Mouse (Mus musculus): ENCODE measurements around the gene Pecr. TPM values are rescaled to one million over a fixed set of nuclear protein-coding genes. Genes with fewer than 3 reads are reported as not detected.
"Not testable (repeated sequence)": the region's sequence is repeated elsewhere in the genome, so short reads cannot be mapped to it uniquely, and the experiment has no call there.

The Pecr gene
- polyA plus RNA-seq, 1 experiment from 2014 or later = 8.7 TPM

DNA sequence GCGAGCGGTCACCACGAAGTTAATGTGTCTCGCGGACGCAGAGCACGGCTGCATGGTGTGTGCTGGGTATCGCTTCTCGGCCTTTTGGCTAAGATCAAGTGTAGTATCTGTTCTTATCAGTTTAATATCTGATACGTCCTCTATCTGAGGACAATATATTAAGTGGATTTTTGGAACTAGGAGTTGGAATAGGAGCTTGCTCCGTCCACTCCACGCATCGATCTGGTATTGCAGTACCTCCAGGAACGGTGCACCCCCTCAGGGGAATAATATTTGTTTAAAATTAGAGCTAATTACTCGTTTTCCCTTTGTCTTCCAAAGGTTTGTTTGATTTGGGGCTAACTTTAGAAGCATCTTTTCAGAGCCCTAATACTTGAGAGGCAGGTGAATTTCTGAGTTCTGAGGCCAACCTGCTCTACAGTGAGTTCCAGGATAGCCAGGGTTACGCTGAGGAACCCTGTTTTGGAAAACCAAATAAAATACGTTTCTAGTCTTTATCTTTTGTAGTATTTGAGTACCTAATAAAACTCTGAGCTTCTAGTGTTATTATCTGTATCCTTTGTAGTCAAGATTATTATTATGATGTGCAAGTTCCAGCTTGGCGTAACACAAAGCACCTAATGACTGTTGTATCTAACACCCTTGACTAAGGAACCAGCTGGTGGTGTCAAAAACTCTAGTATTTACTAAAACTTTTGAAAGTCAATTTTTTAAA lies 57.8 kb downstream of the Pecr start:
- under 1% methylated on average over 11 of the region's 18 CpGs for WGBS
- Histone ChIP-seq H3K27ac (replicated peaks) (no peak overlapping the region), H3K9ac (peak overlapping the region; percentile 64; the same call in 1 of the 2 replicates), H3K36me3 (no peaks in the 10 kb centered on the region), H3K27me3 (peaks cover 18% of the 10 kb centered on the region), H3K4me2 (peak overlapping the region; percentile 58), H3K9me3 (no peaks in the 10 kb centered on the region), H3K4me1 (replicated peaks) (peaks cover 13% of the 10 kb centered on the region), H3K4me3 (peak overlapping the region; percentile 40)
- ATAC-seq (ENCODE audit: low read depth) = peak; percentile 89

DNA sequence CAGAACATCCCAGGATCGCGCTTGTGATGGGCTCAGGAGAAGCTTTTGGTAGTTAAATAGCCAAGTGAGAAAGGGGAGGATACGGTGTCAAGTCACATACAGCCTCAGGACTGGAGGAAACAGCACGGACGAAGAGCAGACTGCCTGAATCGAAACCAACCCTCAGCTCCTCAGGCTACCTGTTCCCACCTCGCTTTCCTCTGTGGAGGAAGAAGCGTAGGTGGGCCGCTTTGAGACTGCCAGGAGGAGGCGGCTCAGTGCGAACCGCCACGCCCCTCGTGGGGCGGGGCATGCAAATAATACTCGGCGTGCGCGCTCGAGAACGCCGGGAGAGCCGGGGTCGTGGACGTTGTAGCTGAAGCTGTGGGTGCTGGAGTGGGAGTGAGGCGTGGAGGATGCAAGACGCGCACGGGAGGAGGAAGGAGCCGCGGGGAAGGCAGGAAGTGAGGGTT lies 58.4 kb downstream of the Pecr start:
- Histone ChIP-seq H3K4me1 (replicated peaks) (peaks cover 13% of the 10 kb centered on the region), H3K9ac (peak overlapping the region; percentile 64)

DNA sequence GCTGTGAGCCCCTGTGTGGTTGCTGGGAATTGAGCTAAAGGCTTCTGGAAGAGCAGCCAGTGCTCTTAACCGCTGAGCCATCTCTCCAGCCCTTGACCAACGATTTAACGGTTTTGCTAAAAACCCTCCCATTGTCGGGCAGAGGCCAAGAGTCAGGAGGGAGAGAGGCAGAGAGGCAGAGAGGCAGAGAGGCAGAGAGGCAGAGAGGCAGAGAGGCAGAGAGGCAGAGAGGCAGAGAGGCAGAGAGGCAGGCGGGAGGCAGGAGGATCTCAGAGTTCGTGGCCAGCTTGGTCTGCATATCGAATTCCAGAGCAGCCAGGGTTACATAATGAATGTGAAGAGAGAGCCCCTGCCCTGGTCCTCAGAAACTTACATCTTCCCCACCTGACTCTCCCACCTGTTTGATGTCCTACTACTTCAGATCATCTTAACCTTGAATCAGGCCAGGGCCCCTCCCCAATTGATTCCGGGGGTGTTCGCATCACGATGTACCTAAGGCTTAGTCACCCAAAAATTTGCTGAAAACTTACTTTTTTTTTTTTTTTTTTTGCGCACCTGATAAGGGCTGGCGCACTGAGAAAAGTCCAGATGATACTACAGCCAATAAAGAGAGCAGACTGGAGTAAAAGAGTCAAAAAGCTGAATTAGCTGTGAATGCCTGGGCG lies 58.9 kb downstream of the Pecr start:
- H3K4me2 ChIP-seq = peak overlapping the region; percentile 58
- WGBS = 7% methylated on average over 13 of the region's 13 CpGs
- peak overlapping the region; percentile 7; the same call in 1 of the 2 replicates for H3K27ac ChIP-seq (replicated peaks)
- peaks cover 18% of the 10 kb centered on the region for H3K27me3 ChIP-seq
- H3K4me3 ChIP-seq = peak overlapping the region; percentile 40
- H3K9ac ChIP-seq = peak overlapping the region; percentile 64
- peak; percentile 1; the same call in 1 of the 2 replicates for ATAC-seq (ENCODE audit: low read depth)
- H3K36me3 ChIP-seq = no peaks in the 10 kb centered on the region
- H3K9me3 ChIP-seq = no peaks in the 10 kb centered on the region
- H3K4me1 ChIP-seq (replicated peaks) = peaks cover 13% of the 10 kb centered on the region

More for the DNA sequence above, 58.4 kb downstream of the Pecr start:
- not testable (repeated sequence) for H3K36me3 ChIP-seq, H3K9me3 ChIP-seq
- peak overlapping the region; percentile 40 for H3K4me3 ChIP-seq
- under 1% methylated on average over 25 of the region's 31 CpGs for WGBS
- H3K27me3 ChIP-seq = peaks cover 18% of the 10 kb centered on the region
- ATAC-seq (ENCODE audit: low read depth) = peak; percentile 92
- H3K27ac ChIP-seq (replicated peaks) = peak overlapping the region; percentile 7; the same call in 1 of the 2 replicates
- H3K4me2 ChIP-seq = peak overlapping the region; percentile 58

DNA sequence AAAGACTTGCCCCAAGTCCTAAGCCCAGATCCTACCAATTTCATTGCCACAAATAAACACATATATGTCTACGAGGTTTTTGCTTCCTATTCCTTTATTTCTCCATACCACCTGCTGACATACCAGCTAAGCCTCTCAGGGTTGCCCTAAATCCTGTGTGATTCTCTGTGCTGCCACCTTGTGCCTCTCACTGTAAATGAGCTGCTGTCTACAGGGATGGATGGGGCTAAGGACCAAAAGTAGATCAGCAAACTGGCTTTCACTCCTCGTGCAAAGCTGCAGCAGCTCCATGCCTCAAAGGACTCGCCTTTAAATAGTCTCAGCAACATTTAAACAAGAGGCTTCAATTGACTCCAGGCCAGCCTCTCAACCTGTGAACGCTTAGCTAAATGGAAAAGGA lies 64.1 kb downstream of the Pecr start:
- H3K36me3 ChIP-seq = no peaks in the 10 kb centered on the region
- WGBS = 24% methylated on average over 4 of the region's 4 CpGs
- H3K27ac ChIP-seq (replicated peaks) = no peak overlapping the region
- H3K27me3 ChIP-seq = peaks cover 18% of the 10 kb centered on the region
- ATAC-seq (ENCODE audit: low read depth) = no peak
- no peak overlapping the region for H3K4me2 ChIP-seq
- no peak overlapping the region for H3K9ac ChIP-seq
- no peak overlapping the region for H3K4me3 ChIP-seq
- 0 out of 2 replicates have a peak, but pooled peaks cover under 1% of the 10 kb centered on the region for H3K4me1 ChIP-seq (replicated peaks)
- no peaks in the 10 kb centered on the region for H3K9me3 ChIP-seq

DNA sequence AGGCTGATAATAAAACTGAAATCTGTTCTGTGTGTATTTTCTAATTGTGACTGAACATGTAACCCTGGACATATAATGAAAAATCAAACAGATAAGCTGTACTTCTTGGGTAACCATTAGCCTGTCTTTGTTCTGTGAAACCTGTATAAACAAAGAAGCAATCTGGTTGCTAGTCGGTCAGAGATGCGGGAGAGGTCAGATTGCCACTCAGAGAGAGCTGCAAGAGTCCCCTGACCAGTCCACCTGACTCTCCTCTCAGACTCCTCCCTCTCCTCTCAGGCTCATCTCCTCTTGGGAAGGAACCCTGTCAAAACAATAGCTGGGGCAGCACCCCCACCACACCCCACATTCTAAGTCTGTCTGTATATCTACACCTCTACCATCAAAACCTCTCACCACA lies 65.0 kb downstream of the Pecr start:
- WGBS = 41% methylated on average over 2 of the region's 2 CpGs

DNA sequence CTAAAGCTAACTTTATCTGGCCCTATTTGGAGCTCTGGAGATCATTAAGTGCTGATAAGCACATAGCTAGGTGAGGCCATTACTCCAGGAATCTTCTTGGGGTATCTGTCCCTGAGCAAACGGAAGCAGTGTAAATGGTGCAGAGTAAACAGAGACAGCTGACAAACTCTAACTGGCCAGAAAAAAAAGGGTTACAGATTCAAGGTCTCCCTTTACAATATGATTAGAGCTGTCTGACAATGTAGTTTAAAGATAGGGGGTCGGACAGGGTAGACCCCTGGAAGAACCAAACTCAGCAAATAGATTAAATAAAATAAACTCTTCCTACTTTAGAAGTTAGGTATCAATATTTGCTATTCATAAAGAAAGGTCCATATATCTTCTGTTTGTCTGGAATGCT lies 65.5 kb downstream of the Pecr start:
- ATAC-seq (ENCODE audit: low read depth) = no peak
- WGBS = 87% methylated on average over 2 of the region's 2 CpGs
- Histone ChIP-seq H3K4me1 (replicated peaks) (no peaks in the 10 kb centered on the region), H3K9ac (no peak overlapping the region), H3K27ac (replicated peaks) (no peak overlapping the region), H3K27me3 (peaks cover 7% of the 10 kb centered on the region; the same call in 1 of the 2 replicates), H3K4me2 (no peak overlapping the region), H3K4me3 (no peak overlapping the region), H3K9me3 (no peaks in the 10 kb centered on the region), H3K36me3 (no peaks in the 10 kb centered on the region)

More for the DNA sequence above, 65.0 kb downstream of the Pecr start:
- Histone ChIP-seq H3K9ac (no peak overlapping the region), H3K27ac (replicated peaks) (no peak overlapping the region), H3K27me3 (peaks cover 12% of the 10 kb centered on the region), H3K4me3 (no peak overlapping the region), H3K4me2 (no peak overlapping the region), H3K36me3 (no peaks in the 10 kb centered on the region), H3K4me1 (replicated peaks) (no peaks in the 10 kb centered on the region), H3K9me3 (no peaks in the 10 kb centered on the region)
- no peak for ATAC-seq (ENCODE audit: low read depth)

DNA sequence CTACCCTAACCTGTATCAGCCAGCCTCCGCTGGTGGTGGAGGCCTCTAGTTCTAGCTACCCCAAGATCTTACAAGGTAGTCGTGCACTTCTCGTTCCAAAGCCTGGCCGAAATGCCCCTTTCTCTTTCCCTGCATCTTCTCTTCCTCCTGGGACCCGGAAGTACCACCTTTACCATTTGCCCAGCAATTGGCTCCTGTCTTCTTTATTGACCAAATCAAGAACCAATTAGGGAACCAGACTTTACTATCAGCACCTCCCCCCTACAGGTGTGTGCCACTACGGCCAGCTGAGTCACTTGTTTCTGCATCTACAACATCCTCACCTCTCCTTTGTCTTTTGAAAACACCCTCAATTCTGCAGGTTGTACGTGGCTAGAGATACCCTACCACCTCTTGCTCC lies 67.4 kb downstream of the Pecr start:
- no peak overlapping the region for H3K4me2 ChIP-seq
- no peak for ATAC-seq (ENCODE audit: low read depth)
- WGBS = 80% methylated on average over 7 of the region's 7 CpGs
- H3K4me1 ChIP-seq (replicated peaks) = peaks cover 8% of the 10 kb centered on the region
- H3K9ac ChIP-seq = no peak overlapping the region
- no peaks in the 10 kb centered on the region for H3K9me3 ChIP-seq
- H3K27me3 ChIP-seq = no peaks in the 10 kb centered on the region
- H3K36me3 ChIP-seq = no peaks in the 10 kb centered on the region
- H3K27ac ChIP-seq (replicated peaks) = no peak overlapping the region
- no peak overlapping the region for H3K4me3 ChIP-seq

DNA sequence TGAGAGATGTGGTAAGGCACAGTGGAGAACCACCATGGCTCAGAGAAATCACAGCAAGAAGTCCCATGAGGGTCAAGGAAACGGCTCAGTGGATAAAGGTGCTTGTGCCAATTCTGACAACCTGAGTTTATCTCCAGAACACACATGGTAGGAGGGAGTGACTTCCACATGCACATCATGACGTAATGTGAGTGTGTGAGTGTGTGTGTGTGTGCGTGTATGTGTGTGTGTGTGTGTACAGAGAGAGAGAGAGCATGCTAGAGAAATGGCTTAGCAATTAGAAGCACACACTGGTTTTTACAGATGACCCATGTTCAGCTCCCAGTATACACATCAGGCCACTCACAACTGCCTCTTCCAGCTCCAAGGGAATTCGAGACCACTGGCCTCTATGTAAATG lies 68.9 kb downstream of the Pecr start:
- H3K4me3 ChIP-seq = no peak overlapping the region
- H3K9ac ChIP-seq = no peak overlapping the region
- H3K27ac ChIP-seq (replicated peaks) = no peak overlapping the region
- H3K9me3 ChIP-seq = no peaks in the 10 kb centered on the region
- H3K4me2 ChIP-seq = no peak overlapping the region
- WGBS = 75% methylated on average over 4 of the region's 4 CpGs
- H3K27me3 ChIP-seq = no peaks in the 10 kb centered on the region; the same call in 1 of the 2 replicates
- ATAC-seq (ENCODE audit: low read depth) = no peak
- peaks cover 17% of the 10 kb centered on the region for H3K4me1 ChIP-seq (replicated peaks)
- no peaks in the 10 kb centered on the region for H3K36me3 ChIP-seq

DNA sequence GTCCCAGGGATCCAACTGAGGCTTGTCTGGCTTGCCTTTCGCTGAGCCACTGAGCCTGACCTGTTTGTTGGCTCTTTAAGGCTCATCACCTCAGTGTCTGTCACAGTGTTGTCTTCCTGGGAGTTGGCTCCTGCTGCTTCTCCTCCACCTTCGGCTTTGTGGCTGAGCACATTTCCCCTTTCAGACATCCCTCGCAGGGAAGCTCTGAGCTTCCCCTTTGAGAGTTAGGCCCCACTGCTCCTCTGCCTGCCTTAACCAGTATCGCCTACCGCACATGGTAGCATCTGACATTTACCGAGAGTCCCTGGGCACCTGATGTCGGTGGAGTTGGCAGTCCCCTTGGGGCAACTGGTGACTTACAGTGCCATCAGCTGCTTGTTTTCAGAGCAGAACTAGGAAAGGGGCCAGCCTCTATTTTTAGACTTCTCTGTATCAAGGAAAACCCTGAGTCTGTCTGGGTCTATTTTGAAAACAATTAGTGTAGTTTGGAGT lies 69.6 kb downstream of the Pecr start:
- H3K4me2 ChIP-seq = no peak overlapping the region
- no peak overlapping the region for H3K4me3 ChIP-seq
- 55% methylated on average over 7 of the region's 7 CpGs for WGBS
- H3K4me1 ChIP-seq (replicated peaks) = peaks cover 17% of the 10 kb centered on the region
- H3K36me3 ChIP-seq = no peaks in the 10 kb centered on the region
- H3K27me3 ChIP-seq = no peaks in the 10 kb centered on the region; the same call in 1 of the 2 replicates
- no peak for ATAC-seq (ENCODE audit: low read depth)
- H3K9ac ChIP-seq = no peak overlapping the region
- H3K27ac ChIP-seq (replicated peaks) = no peak overlapping the region
- no peaks in the 10 kb centered on the region for H3K9me3 ChIP-seq

DNA sequence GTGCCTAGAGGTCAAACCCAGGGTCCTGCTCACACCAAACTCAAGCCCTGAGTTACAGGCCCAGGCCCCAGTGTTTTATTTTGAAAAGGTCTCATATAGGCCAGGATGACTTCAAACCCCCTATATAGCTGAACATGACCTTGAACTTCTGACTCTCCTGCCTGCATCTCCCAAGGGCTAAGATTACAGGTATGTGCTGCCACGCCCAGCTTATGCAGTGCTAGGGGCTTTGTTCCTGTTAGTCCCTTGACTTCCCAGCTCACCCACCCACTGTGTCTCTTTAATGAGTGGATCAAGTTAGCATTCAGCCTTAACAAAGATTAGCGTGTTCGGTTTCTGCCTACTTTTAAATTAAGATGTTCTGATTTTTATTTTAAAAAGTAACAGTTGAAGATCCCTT lies 70.2 kb downstream of the Pecr start:
- WGBS = 93% methylated on average over 3 of the region's 3 CpGs
- Histone ChIP-seq H3K4me3 (no peak overlapping the region), H3K4me2 (no peak overlapping the region), H3K9me3 (no peaks in the 10 kb centered on the region), H3K9ac (no peak overlapping the region), H3K27me3 (no peaks in the 10 kb centered on the region; the same call in 1 of the 2 replicates), H3K36me3 (no peaks in the 10 kb centered on the region), H3K27ac (replicated peaks) (no peak overlapping the region), H3K4me1 (replicated peaks) (peaks cover 17% of the 10 kb centered on the region)
- ATAC-seq (ENCODE audit: low read depth) = no peak

DNA sequence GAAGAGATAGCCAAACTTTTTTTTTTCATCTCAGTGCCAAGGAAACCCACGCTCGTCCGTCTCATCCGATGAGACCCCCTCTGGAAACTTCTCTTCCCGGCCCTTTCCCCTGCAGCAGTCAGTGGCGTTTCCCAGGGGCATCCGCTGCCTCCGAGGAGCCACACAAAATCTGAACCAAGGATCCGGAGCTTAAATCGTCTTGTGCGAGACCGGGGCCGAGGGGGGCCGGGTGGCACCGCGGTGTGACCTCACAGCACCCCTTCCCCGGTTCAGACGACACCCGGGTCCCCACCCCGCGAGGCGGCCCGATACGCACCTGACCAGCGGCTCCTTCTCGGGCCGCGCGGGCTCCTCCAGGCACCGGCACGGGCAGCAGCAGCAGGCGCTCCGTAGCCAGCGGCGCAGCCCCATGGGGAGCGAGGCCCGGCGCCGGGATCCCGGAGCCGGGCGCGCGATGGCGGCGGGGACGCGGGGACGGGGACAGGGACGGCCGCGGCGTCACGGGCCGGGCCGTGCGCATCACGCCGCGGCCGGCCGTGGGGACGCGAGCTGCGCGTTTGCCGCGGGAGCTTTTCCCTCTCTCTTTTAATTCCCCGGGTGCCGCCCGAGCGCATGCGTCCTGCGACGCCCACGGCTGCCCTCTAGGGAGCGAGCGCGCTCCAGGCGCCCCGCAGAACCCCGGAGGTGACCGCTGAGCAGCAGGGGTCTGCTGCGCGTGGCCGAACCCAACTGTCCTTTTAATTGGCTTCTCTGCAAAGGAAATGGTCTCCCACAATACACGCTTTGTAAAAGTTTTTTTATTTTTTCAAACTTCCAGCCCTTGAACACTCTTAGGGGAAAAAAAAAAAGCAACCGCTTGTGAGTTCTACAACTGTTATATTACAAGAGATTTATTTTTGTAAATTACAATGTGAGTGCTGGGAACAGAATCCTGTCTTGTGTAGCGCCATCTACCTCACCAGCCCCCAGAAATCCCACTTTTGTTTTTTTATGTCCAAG lies 72.1 kb downstream of the Pecr start, which contains the start of gene Mreg:
Gene Mreg (minus strand): TSS at position 607 of the 999 bp plus-strand sequence.
- Histone ChIP-seq H3K9ac (peak within 1 kb of the TSS; percentile 83), H3K9me3 (no peaks in the 10 kb centered on the region), H3K27ac (replicated peaks) (peak within 1 kb of the TSS; percentile 68), H3K4me1 (replicated peaks) (peaks cover 17% of the 10 kb centered on the region), H3K36me3 (no peaks in the 10 kb centered on the region), H3K4me2 (peak within 1 kb of the TSS; percentile 85), H3K4me3 (peak within 1 kb of the TSS; percentile 80), H3K27me3 (no peaks in the 10 kb centered on the region; the same call in 1 of the 2 replicates)
- ATAC-seq (ENCODE audit: low read depth) = peak; percentile 73
- WGBS = under 1% methylated on average over 89 of the region's 89 CpGs
